Mouse (Mus musculus): ENCODE data around the gene Tshb. TPM values are rescaled to one million over a fixed set of nuclear protein-coding genes. Genes with fewer than 3 reads are reported as not detected.
A peak's percentile ranks its signal among the peaks of the same experiment; 100 is the strongest.

Tshb gene
- not detected for total RNA-seq (2022)

GRCm38 (mm10) chr3:102782618-102783017 lies at the start of gene Tshb:
Gene Tshb, minus strand, starts transcription at chr3:102782718.
- DNase-seq (ENCODE audit: low spot score in 2 of 2) = no peak

DNA sequence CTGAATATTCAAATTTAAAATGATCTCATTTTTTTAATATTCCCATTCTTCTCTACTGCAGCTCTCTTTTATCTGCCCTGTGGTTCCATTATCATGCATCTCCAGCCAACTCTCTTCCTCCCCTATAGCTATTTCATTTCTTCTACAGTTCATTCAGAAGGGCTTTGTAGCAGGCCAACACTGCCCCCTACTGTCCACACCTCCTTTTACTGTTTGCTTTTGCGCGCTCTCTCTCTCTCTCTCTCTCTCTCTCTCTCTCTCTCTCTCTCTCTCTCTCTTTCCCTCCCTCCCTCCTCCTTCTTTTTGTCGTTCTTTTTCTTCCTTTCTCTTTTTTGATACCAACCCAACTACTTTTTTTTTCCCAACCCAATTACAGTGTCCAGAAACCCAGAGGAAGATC lies 21.4 kb upstream of the Tshb start:
- DNase-seq (ENCODE audit: low spot score in 2 of 2) = peak; percentile 18 to 80

- DNase-seq (ENCODE audit: low spot score in 2 of 2) = no peak
Measured at GRCm38 (mm10) chr3:102787369-102787768, 4.9 kb upstream of the Tshb start.

- DNase-seq (ENCODE audit: low spot score in 2 of 2) = no peak
Measured at GRCm38 (mm10) chr3:102773018-102773417, 9.5 kb downstream of the Tshb start.

GRCm38 (mm10) chr3:102764850-102765249 lies 17.7 kb downstream of the Tshb start:
- no peak for DNase-seq (ENCODE audit: low spot score in 2 of 2)

GRCm38 (mm10) chr3:102763713-102764400 lies 18.7 kb downstream of the Tshb start:
- peak; percentile 29 to 40 for DNase-seq (ENCODE audit: low spot score in 2 of 2)

DNA sequence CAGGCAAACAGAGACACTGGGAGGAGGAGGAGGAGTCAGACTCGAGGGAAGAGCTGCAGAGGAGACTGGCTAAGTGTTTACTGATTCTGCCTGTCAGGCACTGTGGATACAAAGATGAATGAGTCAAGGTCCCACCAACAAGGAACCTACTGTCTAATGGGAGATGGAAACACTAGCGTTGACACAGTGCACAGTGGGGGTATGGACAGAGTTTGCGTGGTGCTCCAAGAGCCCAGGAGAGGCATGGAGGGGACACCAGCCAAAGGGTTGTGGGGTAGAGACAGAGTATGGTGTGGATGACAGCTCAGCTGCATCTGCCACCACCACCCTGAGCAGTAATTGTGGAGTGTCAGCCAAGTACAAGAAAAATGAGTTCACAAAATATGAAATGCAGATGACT lies 20.1 kb downstream of the Tshb start:
- peak in 1 of 2 experiments; percentile 30 for DNase-seq (ENCODE audit: low spot score in 2 of 2)

GRCm38 (mm10) chr3:102760236-102760635 lies 22.3 kb downstream of the Tshb start:
- no peak for DNase-seq (ENCODE audit: low spot score in 2 of 2)

DNA sequence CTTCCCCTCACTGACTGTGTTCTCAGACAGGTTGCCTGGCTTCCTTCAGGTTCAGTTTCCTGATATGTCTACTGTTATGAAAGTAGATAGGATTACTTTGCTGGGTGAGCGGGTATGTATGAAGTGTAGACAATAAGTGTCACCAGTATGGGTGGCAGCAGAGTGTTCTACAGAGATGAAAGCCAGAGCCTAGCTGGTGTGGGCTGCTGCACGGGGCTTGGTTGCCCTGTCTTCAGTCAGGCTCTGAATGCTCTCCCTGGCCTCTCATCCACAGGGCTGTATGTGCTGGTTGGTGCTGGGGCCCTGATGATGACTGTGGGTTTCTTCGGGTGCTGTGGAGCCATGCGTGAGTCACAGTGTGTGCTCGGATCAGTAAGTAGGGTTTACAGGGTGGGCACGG lies 25.5 kb downstream of the Tshb start:
- no peak for DNase-seq (ENCODE audit: low spot score in 2 of 2)

- DNase-seq (ENCODE audit: low spot score in 2 of 2) = no peak
Measured at GRCm38 (mm10) chr3:102755801-102756200, 26.7 kb downstream of the Tshb start.

DNA sequence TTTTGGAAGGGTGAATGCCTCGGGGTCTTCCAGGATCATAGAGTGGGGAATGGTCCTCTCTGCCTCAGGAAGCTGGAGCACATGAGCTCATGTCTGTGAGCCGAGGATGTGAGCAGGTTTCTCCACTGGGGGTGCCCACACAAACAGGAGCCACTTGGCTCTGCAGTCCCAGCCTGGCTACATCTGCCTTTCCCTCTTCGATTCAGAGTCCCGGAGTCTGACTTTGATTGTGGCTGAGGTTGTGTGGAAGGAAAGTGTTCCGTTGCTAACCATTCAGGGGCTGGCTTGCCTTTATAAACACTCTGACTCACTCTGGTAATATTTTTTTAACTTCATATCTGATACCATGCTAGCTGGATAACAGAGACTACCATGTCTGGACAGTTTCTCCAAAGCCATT lies 30.1 kb downstream of the Tshb start:
- DNase-seq (ENCODE audit: low spot score in 2 of 2) = no peak

DNA sequence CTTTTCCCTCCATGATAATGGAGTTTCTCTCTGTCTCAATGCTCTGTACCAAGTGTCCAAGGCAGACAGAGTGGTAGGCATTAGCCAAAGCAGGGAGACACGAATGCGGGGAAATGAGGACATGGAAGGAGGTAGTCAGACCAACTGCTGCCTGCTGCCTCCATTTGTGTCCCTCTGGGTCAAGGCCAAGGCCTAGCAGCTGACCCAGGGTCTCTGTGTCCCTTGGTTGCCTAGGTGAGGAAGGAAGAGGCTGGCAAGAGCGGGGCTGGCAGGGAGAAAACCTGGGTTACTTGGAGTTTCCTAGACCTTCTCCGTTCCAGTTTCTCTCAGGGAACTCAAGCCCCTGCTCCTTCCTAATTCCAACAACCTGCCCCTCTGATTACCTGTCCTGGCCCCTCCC lies 30.5 kb downstream of the Tshb start:
- DNase-seq (ENCODE audit: low spot score in 2 of 2) = no peak

DNA sequence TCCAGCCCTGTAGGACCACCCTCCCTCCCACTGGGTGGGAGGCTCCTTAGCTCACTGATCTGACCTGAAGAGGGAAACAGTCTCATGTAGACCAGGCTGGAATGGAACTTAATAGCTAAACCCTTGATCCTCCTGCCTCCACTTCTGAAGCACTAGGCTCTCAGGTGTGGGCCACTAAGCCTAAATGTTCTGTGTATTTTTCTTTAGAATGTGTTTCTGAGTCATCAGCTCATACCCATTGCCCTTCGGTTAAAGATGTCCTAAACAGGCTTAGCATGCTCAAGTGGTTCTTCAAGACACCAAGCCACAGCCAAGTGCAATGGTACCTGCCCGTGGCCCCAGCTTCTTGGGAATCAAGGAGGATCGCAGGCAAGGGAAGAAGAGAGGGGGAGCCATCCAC lies 31.0 kb downstream of the Tshb start:
- DNase-seq (ENCODE audit: low spot score in 2 of 2) = no peak

- DNase-seq (ENCODE audit: low spot score in 2 of 2) = no peak
Measured at GRCm38 (mm10) chr3:102751136-102751535, 31.4 kb downstream of the Tshb start.

DNA sequence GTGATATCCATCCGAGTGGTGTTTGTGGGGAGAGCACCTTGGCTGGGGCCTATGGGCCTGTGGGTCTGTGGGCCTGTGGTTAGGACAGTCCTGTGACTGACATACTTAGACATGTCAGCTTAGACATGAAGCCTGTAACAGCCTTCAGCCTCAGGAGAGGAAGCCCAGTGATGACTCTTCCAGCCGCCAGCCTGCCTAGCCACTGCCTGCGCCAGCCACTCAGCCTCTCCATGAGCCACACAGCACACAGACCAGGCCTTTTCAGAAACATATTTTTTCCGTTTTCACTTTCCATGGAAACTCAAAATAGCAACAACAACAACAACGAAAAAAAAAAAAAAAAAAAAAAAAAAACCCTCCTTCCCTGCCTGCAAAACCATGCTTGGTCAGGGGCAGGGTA lies 33.8 kb downstream of the Tshb start:
- DNase-seq (ENCODE audit: low spot score in 2 of 2) = no peak

DNA sequence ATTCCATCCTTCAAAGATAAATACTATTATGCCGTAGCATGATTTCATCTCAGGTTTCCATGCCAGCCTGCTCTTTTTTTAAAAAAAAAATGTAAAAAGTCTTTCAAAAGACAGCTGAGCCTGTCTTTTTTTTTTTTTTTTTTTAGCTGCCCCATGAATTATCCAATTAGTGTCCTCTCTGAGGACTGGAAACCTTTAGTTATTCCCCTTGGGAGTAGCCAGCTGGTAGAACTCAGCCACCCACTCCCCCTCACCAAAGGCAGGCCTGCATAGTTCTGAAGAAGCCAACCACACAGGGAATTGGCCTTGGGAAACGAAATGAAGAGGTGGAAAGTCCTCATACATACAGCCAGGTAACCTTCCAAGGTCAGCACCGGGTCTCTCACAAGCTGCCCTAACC lies 34.5 kb downstream of the Tshb start:
- no peak for DNase-seq (ENCODE audit: low spot score in 2 of 2)

DNA sequence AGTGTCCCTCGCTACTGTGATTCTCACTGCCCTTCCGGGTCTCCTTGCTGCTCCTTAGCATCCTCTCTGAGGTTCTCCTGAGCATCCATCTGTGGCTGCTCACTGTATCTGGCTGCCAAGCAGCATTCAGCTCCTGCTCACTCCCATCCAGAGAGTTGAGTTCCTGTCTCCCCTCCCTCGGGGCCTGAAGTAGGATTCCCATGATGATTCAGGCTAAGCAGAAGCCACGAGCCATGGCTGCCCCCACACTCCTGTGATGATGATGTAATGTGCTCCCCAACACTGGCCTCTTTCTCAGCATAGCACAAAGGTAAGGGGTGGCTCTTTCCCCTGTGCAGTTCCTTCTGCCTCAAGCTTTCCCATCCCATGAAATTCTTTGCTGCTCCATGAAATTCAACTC lies 36.3 kb downstream of the Tshb start:
- DNase-seq (ENCODE audit: low spot score in 2 of 2) = no peak

DNA sequence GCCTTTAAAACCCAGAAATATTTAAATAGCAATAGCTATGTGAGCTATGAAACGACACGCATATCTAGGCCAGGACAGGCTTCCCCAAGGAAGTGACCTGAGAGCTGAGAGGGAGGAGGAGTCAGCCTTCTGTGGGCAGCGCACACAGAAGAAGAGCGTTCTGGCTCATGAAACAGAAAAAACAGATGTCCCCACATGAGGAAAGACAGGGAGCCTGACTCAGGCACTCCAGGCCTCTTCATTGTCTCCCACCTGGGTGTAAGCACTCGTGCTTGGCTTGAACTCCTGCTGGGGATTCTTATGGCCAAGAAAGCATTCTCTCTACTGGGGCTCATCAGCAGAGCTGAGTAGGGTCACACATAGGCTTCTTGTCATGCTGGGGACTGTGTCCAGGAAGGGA lies 37.9 kb downstream of the Tshb start:
- no peak for DNase-seq (ENCODE audit: low spot score in 2 of 2)

DNA sequence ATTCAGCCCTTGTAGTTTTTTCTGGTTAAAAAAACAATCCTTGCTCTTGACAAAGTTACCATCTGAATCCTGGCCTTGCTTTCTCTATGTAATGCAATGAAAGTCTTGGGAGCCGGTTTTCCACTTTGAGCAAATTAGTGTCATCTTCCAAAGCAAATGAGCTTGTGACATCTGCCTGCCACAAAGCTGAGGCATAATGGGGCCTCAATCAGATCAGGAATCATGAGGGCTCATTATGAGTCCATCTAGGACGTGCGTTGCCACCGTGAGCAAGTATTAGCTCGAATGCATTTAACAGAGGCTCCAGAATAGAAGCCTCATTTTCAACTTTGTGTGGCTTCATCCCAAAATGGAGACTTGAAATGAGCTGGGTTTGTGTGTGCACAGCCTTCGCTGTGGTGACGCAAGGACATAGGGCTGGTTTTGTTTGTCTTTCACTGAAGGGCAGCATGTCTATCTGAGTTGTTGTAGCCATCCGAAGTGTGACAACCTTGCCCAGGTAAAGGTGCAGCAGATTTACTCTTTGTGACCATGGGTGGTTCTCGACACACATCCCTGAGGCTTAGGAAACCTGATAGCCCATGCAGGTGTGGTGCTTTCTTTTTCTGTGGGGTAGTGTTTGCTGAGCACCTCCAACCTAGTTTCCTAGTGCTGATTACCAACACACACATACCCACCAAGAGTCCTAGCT lies 38.6 kb downstream of the Tshb start:
- DNase-seq (ENCODE audit: low spot score in 2 of 2) = no peak

DNA sequence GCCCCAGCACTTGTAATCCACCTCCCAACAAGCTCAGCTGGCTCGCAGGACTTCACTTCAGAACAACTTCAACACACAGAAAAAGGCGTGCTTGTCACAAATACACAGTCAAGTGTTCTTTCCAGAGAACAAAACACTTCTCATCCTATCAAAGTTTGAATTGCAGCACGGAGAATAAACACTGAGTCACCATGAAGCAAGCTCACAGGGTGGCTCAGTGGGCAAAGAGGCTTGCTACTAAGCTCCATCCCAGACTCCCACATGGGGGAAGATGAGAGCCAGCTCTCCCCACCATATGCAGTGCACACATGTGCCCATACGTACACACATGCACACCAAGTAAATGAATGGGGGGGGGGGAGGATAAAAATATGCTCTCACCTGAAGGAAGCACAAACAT lies 39.3 kb downstream of the Tshb start:
- no peak for DNase-seq (ENCODE audit: low spot score in 2 of 2)

GRCm38 (mm10) chr3:102742725-102743124 lies 39.8 kb downstream of the Tshb start:
- DNase-seq (ENCODE audit: low spot score in 2 of 2) = no peak

DNA sequence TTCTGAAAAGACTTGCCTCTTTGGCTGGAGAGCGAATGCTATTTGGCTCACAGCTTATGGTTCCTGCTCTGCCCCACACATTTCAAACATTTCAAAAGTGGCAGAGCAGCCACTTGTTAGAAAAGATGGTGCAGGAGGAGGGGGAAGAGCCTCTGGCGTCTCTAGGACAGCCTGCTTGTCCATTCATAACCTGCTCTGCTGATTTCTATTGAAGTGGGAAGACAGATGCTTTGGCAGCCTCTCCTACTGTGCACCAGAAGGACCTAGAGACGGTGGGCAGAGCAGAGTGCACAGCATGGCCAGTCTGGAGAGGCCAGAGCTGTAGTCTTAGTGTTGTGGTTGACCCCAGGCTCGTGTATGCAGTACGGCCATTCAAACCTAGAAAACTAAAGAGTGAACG lies 43.6 kb downstream of the Tshb start:
- no peak for DNase-seq (ENCODE audit: low spot score in 2 of 2)

DNA sequence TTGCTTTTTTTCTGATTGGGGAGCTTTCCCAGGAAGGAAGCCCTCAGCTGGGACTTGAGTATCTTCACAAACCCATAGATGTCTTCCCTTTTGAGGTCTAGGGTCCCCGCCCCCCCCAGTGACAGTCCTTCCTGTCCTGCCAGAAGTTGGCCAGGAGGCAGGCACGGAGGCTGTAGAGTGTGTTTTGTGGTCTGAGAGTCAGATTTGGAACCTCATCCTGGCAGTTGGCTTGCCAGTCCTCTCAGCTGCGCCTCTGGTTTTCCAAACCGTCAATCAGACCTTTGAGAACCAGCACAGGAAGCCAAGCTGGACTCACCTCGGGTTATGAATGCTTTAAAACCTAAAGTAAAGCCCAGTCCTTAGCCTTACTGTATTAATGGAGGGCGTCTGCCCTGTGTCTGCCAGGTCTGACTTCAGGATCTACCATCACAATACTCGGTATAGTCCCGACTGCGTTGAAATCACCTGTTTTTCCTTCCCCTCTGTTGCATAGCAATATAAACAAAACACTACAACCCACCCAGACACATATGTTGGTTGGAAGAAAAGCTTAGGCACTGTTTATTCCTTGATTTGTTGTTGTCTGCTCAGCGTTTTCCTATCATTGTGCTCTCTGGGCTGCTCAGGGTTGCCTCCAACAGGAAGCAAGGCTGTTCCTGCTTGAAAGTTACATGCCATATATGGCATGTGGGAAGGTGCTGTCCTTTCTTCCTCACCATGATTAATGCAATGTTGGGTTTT lies 44.2 kb downstream of the Tshb start:
- no peak for DNase-seq (ENCODE audit: low spot score in 2 of 2)

All from layer of hippocampus, adult 8-10 months (tissue).